Comparison of ENCODE assay signal across 8 mouse cellular contexts in genomic region chr12:91588176-91588669, GRCm38 (mm10). TPM values are rescaled to one million over a fixed set of nuclear protein-coding genes. Genes with fewer than 3 reads are reported as not detected.
DNase-seq lines count a peak whose midpoint lies in the region; ATAC-seq lines count a peak whose summit lies in the region.

No protein-coding gene starts in this region.

- H3K36me3 ChIP-seq in heart, embryonic 14.5 days (ENCODE audit: control insufficient read depth, insufficient read depth, low read length): peaks cover 25% of the 10 kb centered on the region
- H3K36me3 ChIP-seq in liver, embryonic 13.5 days: peaks cover 26% of the 10 kb centered on the region
- 0 out of 2 replicates have a peak, but pooled peaks cover 4% of the 10 kb centered on the region for H3K36me3 ChIP-seq in stomach, embryonic 16.5 days (ENCODE audit: control insufficient read depth, insufficient read depth, low read length)

- peaks cover 2 to 24% of the 10 kb centered on the region in 2 experiments for H3K4me1 ChIP-seq in heart, embryonic 14.5 days (ENCODE audit: control insufficient read depth in 2 of 2, insufficient read depth in 2 of 2, low read length in 2 of 2)
- peaks cover 29% of the 10 kb centered on the region for H3K4me1 ChIP-seq in liver, embryonic 13.5 days (replicated peaks)
- peaks cover 11% of the 10 kb centered on the region for H3K4me1 ChIP-seq in stomach, embryonic 16.5 days (ENCODE audit: control insufficient read depth, insufficient read depth, low read length)

- no peaks in the 10 kb centered on the region for H3K9me3 ChIP-seq in heart, embryonic 14.5 days (ENCODE audit: control insufficient read depth, low read length)
- H3K9me3 ChIP-seq in liver, embryonic 13.5 days (replicated peaks): no peaks in the 10 kb centered on the region
- no peaks in the 10 kb centered on the region for H3K9me3 ChIP-seq in stomach, embryonic 16.5 days (replicated peaks; ENCODE audit: control insufficient read depth, low read length)

- under 1% methylated on average over 32 of the region's 32 CpGs for WGBS in heart, embryonic 14.5 days
- WGBS in liver, embryonic 13.5 days (ENCODE audit: insufficient replicate concordance): under 1% methylated on average over 32 of the region's 32 CpGs
- 0% methylated on average over 32 of the region's 32 CpGs for WGBS in stomach, embryonic 16.5 days

- H3K27ac ChIP-seq in heart, embryonic 14.5 days (replicated peaks in 1 of 2; ENCODE audit: control insufficient read depth in 1 of 2, insufficient read depth in 1 of 2, low read depth in 2 of 2, low read length in 2 of 2): peak overlapping the region; percentile 99 to 100
- H3K27ac ChIP-seq in liver, embryonic 13.5 days: peak overlapping the region; percentile 100
- peak overlapping the region; percentile 100 for H3K27ac ChIP-seq in stomach, embryonic 16.5 days (ENCODE audit: low read length)

- peak overlapping the region; percentile 67 for H3K4me2 ChIP-seq in heart, embryonic 14.5 days (ENCODE audit: low read length)
- peak overlapping the region; percentile 72 for H3K4me2 ChIP-seq in liver, embryonic 13.5 days
- H3K4me2 ChIP-seq in stomach, embryonic 16.5 days (ENCODE audit: low read depth, low read length): peak overlapping the region; percentile 82

- H3K9ac ChIP-seq in heart, embryonic 14.5 days (ENCODE audit: low read length): peak overlapping the region; percentile 100
- peak overlapping the region; percentile 100 for H3K9ac ChIP-seq in liver, embryonic 13.5 days
- peak overlapping the region; percentile 100 for H3K9ac ChIP-seq in stomach, embryonic 16.5 days (ENCODE audit: low read length)

- peak overlapping the region; percentile 90 to 96 for H3K4me3 ChIP-seq in heart, embryonic 14.5 days (ENCODE audit: control insufficient read depth in 1 of 2, insufficient read depth in 1 of 2, low read depth in 1 of 2, low read length in 2 of 2)
- peak overlapping the region; percentile 95 for H3K4me3 ChIP-seq in liver, embryonic 13.5 days (replicated peaks)
- peak overlapping the region; percentile 80 for H3K4me3 ChIP-seq in stomach, embryonic 16.5 days (replicated peaks; ENCODE audit: low read length)

- peak; percentile 95 for DNase-seq in CD4-positive helper T cell, adult 2 months (ENCODE audit: low read depth, low spot score)
- peak; percentile 91 for DNase-seq in brain, embryonic 18.5 days (ENCODE audit: low read depth, low spot score)
- peak; percentile 95 for DNase-seq in kidney, postnatal 14 days
- peak; percentile 77 for DNase-seq in liver, embryonic 13.5 days
- DNase-seq in neural tube, embryonic 10.5 days (ENCODE audit: extremely low spot score, low spot score): peak; percentile 91

- H3K27me3 ChIP-seq in heart, embryonic 14.5 days (ENCODE audit: control insufficient read depth, insufficient read depth, low read length): no peaks in the 10 kb centered on the region
- no peaks in the 10 kb centered on the region for H3K27me3 ChIP-seq in liver, embryonic 13.5 days
- no peaks in the 10 kb centered on the region for H3K27me3 ChIP-seq in stomach, embryonic 16.5 days (ENCODE audit: control insufficient read depth, insufficient read depth, low read length)

- peak; percentile 70 for ATAC-seq in erythroid progenitor cell, adult 5-6 weeks (replicated peaks; ENCODE audit: low FRiP score, poor library complexity, severe bottlenecking)
- ATAC-seq in heart, embryonic 14.5 days (ENCODE audit: insufficient number of reproducible peaks, insufficient read depth, low FRiP score, low read depth): peak; percentile 82
- ATAC-seq in liver, embryonic 13.5 days (ENCODE audit: low read depth): peak; percentile 71
- peak; percentile 91 for ATAC-seq in stomach, embryonic 16.5 days (ENCODE audit: insufficient read depth, low FRiP score)

RNA-seq across cellular contexts. Expression of gene Gtf2a1, which starts 2.1 kb away (rescaled TPM):
- total RNA-seq in erythroid progenitor cell, adult 5-6 weeks (2015; ENCODE audit: low replicate concordance): 41.1 and 59.9 TPM in 2 replicates
- 38.4 and 49.4 TPM in 2 replicates for total RNA-seq in erythroid progenitor cell, adult 5-6 weeks (2017; ENCODE audit: low replicate concordance)
- polyA plus RNA-seq in heart, embryonic 14.5 days (2014; fragmentation: Nextera tagmentation; extraction: Ambion mirVana): 24.7 and 25.2 TPM in 2 replicates
- polyA plus RNA-seq in liver, embryonic 13.5 days (2015; fragmentation: Nextera tagmentation; extraction: Ambion mirVana): 21.7 and 26.0 TPM in 2 replicates
- 41.0 and 41.4 TPM in 2 replicates for polyA plus RNA-seq in stomach, embryonic 16.5 days (2015; fragmentation: Nextera tagmentation; extraction: Ambion mirVana)

Comparison
In these comparisons a context has a peak if more than half of its experiments do, and no peak if none do; other contexts are left out.
1. Peak in every context shown above with its lines: DNase-seq, ATAC-seq, H3K4me3 ChIP-seq and H3K27ac ChIP-seq.